Mouse (Mus musculus): ENCODE results near the gene Rbfox3.
A peak's percentile ranks its signal among the peaks of the same experiment; 100 is the strongest.

GRCm38 (mm10) chr11:118738855-118739832 lies 172.3 kb downstream of the Rbfox3 start:
- TF ChIP-seq CTCF (IDR thresholded peaks at IDR 0.05; ENCODE audit: borderline replicate concordance, insufficient read depth, low read depth, low read length) (peak; percentile 91), POLR2A (IDR thresholded peaks at IDR 0.05; ENCODE audit: borderline replicate concordance, insufficient read depth, low read length) (no peak)
